Mouse (Mus musculus) megakaryocyte, embryonic 14.5 days (primary cell): ENCODE results near the gene Dusp11. TPM values are rescaled to one million over a fixed set of nuclear protein-coding genes. Genes with fewer than 3 reads are reported as not detected.
A peak's percentile ranks its signal among the peaks of the same experiment; 100 is the strongest.
"Not testable (repeated sequence)": the region's sequence is repeated elsewhere in the genome, so short reads cannot be mapped to it uniquely, and the experiment has no call there.

Experiments used
- H3K27me3 ChIP-seq: replicated peaks from 2 replicates; pipeline ENCODE3; 2012; ENCODE audit warnings: inconsistent platforms
- H3K36me3 ChIP-seq: replicated peaks from 2 replicates; pipeline ENCODE3; 2012; ENCODE audit warnings: low read length, inconsistent platforms, mixed read lengths
- H3K4me1 ChIP-seq: 2 replicates; pipeline ENCODE4 v1.6.1; 2012; ENCODE audit warnings: inconsistent platforms
- H3K4me3 ChIP-seq: replicated peaks from 2 replicates; pipeline ENCODE3; 2012; ENCODE audit warnings: moderate library complexity, mild to moderate bottlenecking, inconsistent platforms
- H3K9me3 ChIP-seq: 2 replicates; pipeline ENCODE4 v1.6.1; 2012; ENCODE audit warnings: inconsistent platforms
- FLI1 ChIP-seq: IDR thresholded peaks from 2 replicates; pipeline ENCODE4 v1.6.1; 2012; ENCODE audit warnings: low read length, inconsistent platforms, mixed read lengths
- GATA1 ChIP-seq: IDR thresholded peaks from 3 replicates; pipeline ENCODE4 v1.6.1; 2012; ENCODE audit warnings: mixed read lengths, low read length, inconsistent platforms, borderline replicate concordance
- polyA plus RNA-seq: library from polyadenylated mRNA; stranded (reverse); fragments of >175 nt; gene quantifications from 2 replicates; pipeline ENCODE4 v1.2.3, GENCODE M21; 2012; ENCODE audit warnings: low replicate concordance; ENCODE audit not compliant: insufficient read depth

Dusp11 gene
- polyA plus RNA-seq, 1 experiment = 22.9 TPM

DNA sequence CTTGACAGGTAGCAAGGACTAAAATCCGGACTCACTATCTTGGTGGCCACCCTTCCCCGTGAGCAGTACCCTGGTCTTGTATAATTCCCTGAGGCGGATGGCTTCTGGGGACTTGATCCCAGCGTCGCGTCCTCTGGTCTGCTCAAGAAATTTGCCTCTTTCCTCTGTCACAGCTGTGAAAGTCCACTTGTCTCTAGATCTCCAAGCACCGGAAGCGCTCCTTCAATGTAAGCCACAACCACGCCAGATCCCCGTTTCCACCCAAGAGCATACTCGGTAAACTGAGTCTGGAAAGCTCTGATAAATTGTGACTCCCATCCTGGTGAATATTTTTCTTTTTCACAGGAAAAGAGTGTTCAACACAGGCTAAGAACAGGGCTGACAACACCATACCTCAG lies 46.3 kb downstream of the Dusp11 start:
- Histone ChIP-seq H3K9me3 (no peaks in the 10 kb centered on the region), H3K4me3 (peak overlapping the region; percentile 94)

DNA sequence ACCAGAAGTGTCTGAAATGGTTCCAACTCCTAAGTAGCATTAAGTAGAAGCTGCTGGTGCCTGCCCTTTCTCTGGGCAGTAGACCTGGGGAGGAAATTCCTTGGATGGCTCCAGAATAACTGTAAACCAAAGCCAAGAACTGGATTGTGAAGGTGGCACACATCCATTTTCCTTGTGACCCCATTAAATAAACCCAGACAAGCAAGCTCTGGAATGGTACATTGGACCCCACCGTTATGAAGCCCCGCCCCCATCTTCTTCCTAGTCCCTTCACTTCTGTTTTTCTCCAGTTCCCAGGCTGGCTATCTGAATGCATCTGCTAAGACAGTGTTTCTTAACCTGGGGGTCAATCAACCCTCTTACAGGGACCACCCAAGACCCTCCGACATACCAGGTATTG lies 49.9 kb downstream of the Dusp11 start, which contains the start of gene Tprkb:
TSS of gene Tprkb (plus strand) at position 279 of the 400 bp plus-strand sequence.
- Histone ChIP-seq H3K4me1 (peaks cover 24% of the 10 kb centered on the region), H3K4me3 (no peak within 1 kb of the TSS), H3K9me3 (no peaks in the 10 kb centered on the region), H3K36me3 (peaks cover 8% of the 10 kb centered on the region), H3K27me3 (no peaks in the 10 kb centered on the region)
- TF ChIP-seq GATA1 = no peak
- TF ChIP-seq FLI1 = no peak

More for the DNA sequence above, 46.3 kb downstream of the Dusp11 start:
- H3K27me3 ChIP-seq = no peaks in the 10 kb centered on the region
- H3K4me1 ChIP-seq = peaks cover 24% of the 10 kb centered on the region
- H3K36me3 ChIP-seq = peaks cover 20% of the 10 kb centered on the region
- TF ChIP-seq FLI1 (no peak), GATA1 (no peak)

DNA sequence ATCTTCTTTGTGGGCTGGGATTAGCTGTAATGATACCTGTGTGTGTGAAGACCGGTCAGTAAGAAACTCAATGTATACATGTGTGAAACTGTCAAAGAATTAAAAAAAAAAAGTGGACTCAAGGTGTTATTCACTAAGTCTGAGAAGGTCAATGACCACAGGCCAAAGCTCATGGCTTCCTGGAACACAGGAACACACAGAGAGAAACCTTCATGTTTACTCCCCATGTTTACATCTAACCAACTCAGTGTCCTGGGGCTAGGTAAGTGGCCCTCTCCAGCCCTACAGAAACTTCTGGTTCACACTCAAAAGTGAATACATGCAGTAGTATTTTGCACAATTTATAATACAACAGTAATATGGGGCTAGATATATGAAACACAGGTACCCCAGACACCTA lies 51.8 kb downstream of the Dusp11 start:
- Histone ChIP-seq H3K4me3 (no peak overlapping the region), H3K36me3 (peaks cover 8% of the 10 kb centered on the region), H3K27me3 (peaks cover 2% of the 10 kb centered on the region), H3K9me3 (no peaks in the 10 kb centered on the region), H3K4me1 (peaks cover 14% of the 10 kb centered on the region)
- no peak for TF ChIP-seq GATA1
- no peak for TF ChIP-seq FLI1

DNA sequence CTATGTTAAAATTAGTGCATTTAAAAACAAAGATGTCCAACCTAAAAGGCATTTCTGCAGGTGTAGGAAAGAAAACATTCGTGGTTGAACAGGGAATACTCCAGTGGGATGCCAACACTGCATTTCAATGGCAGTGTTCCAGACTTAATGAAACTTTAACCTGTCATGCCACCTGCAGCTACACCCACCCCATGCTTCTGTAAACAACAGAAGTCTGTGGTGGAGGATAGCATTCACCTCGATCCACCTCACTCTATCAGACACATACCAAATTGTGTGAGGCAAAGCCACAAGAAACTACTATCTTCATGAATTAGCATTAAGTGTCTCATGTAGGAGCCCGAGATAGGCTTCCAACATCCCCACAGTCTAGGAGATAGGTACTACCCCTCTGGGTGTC lies 53.1 kb downstream of the Dusp11 start:
- peaks cover 8% of the 10 kb centered on the region for H3K36me3 ChIP-seq
- TF ChIP-seq FLI1 = no peak
- TF ChIP-seq GATA1 = no peak

DNA sequence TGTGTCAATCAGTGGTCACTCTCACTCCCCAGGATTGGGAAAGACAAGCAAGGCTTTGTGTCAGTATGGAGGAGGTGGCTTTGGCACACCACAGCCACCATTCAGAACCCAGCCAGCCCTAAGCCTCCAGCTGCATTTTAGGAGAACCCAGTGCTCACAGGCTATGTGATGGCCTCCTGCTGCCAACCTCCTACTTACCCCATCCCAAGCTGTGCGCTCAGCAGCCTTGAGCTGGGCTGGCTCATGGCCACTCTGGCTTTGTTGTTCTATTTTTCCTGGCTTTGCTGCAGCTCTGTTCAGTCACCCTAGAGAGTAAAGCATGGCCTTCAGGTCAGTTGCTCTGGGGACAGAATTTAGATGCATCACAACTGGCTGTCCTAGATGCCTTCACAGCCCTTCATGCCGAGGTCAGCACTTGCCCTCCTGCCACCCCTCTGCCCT lies 54.5 kb downstream of the Dusp11 start:
- not testable (repeated sequence) for H3K27me3 ChIP-seq, H3K36me3 ChIP-seq, H3K4me1 ChIP-seq, H3K4me3 ChIP-seq, H3K9me3 ChIP-seq

More for the DNA sequence above, 53.1 kb downstream of the Dusp11 start:
- Histone ChIP-seq H3K27me3 (peaks cover 5% of the 10 kb centered on the region), H3K9me3 (no peaks in the 10 kb centered on the region), H3K4me3 (no peak overlapping the region), H3K4me1 (peaks cover 9% of the 10 kb centered on the region)

DNA sequence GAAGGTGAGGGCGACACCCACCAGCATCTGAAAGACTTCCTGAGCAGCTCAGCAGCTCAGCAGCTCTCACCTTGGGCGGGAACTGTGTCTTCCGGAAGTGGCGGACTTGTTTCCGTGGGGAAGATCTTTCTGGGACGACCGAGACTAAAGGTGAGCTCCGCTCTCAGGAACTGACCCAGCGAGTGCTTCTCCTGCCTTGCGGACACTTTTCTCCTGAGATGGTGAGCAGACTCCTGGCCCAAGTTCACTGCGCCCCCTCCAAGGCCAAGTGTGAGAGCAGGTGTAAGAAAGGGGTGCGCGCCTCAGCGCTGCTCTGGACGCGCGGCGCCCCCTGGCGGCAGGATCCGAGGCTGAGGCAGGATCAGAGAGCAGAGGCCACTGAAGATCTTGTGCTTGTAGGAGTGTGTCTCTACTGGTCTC lies 56.8 kb downstream of the Dusp11 start, which contains the start of gene Nat8f4:
TSS of gene Nat8f4 (minus strand) at position 243 of the 420 bp plus-strand sequence.
- Histone ChIP-seq H3K4me3 (peak within 1 kb of the TSS; percentile 86), H3K27me3 (peaks cover 11% of the 10 kb centered on the region)
- not testable (repeated sequence) for H3K36me3 ChIP-seq, H3K9me3 ChIP-seq, H3K4me1 ChIP-seq

DNA sequence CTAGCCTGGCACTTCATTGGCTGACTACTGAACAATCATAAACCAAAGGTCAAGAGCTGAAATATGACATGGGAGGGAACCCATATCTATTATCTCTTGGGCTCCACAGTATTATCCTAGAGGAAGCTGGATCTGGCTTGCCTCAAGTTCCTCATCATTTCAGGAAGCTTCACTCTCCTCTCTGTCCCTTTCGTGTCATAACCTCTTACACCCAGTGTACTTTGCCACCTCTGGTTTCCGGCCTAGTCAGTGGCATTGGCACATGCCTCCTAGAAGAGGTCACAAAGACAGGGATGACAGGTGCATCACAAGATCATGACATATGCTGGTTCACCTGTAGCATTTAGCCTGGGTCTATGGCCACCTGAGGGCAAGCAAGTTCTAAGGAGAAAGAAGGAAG lies 59.2 kb downstream of the Dusp11 start:
- Histone ChIP-seq H3K27me3 (peaks cover 14% of the 10 kb centered on the region), H3K9me3 (peaks cover 2% of the 10 kb centered on the region; the same call in 1 of the 2 replicates), H3K4me3 (no peak overlapping the region), H3K36me3 (no peaks in the 10 kb centered on the region), H3K4me1 (peaks cover 5% of the 10 kb centered on the region; the same call in 1 of the 2 replicates)
- TF ChIP-seq FLI1 = no peak
- TF ChIP-seq GATA1 = no peak

DNA sequence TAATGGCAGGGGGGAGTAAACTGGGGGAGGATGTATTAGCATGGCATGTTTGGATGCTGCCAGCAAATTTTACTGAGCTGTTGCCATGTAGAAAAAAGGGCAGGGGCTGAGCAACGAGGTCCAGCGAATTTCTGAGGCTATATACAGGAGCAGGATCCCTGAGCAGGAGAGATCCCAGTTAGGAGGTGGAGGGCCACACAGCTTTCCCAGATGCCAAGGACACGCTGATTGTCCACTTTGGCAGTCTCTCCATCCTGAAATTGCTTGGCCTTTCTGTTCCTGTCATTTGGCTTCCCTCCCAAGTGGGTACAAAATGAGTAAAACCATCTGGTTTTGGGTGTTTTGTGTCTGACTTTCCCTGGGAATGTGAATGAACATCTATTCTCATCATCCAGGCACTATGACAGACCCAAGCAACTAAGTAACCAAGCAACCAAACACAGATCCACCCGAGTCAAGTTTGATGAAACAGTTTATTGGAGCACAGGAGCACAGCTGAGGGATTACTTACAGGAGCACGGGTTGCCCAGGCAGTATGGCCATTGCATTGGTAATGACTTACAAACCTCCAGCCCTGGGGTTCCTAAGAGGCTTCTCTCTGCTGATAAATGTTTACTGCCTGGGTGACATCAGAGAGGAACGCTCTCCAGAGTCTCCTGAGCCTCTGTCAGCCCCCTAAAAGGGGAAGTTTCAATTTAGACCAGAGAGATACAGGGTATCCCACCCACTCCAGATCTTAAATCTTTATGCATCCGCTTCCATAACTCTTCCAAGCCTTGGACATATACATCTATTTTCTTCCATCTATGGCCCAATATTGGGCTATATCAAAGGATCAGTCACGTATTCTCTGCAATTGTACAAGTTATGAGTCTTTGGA lies 62.6 kb downstream of the Dusp11 start:
- not testable (repeated sequence) for H3K4me3 ChIP-seq, H3K9me3 ChIP-seq, H3K4me1 ChIP-seq, H3K36me3 ChIP-seq
- peaks cover 14% of the 10 kb centered on the region for H3K27me3 ChIP-seq

DNA sequence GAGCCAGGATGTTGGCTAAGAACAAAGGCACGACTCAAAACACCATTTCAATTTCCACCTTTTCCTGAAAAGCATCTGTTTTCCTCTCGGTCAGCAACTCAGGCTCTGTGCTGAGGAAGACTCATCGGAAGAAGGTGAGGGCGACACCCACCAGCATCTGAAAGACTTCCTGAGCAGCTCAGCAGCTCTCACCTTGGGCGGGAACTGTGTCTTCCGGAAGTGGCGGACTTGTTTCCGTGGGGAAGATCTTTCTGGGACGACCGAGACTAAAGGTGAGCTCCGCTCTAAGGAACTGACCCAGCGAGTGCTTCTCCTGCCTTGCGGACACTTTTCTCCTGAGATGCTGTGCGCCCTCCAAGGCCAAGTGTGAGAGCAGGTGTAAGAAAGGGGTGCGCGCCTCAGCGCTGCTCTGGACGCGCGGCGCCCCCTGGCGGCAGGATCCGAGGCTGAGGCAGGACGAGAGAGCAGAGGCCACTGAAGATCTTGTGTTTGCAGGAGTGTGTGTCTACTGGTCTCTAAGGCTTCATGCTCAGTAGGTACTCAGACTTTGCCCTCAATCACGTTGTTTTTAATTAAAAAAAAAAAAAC lies 66.3 kb downstream of the Dusp11 start:
- Histone ChIP-seq H3K27me3 (peaks cover 10% of the 10 kb centered on the region), H3K9me3 (peaks cover 29% of the 10 kb centered on the region)
- H3K4me1 ChIP-seq, H3K4me3 ChIP-seq, H3K36me3 ChIP-seq: not testable (repeated sequence)

Other genes starting within 250 kb of the Dusp11 start
- not detected in 2 replicates for gene Nat8f7, start 248.5 kb downstream of the Dusp11 start, polyA plus RNA-seq
- not detected in 2 replicates for gene Nat8f3, start 195.9 kb downstream of the Dusp11 start, polyA plus RNA-seq
- gene Nat8f6, start 140.7 kb downstream of the Dusp11 start, polyA plus RNA-seq = not detected in 2 replicates
- not detected in 2 replicates for gene Nat8f5, start 140.7 kb downstream of the Dusp11 start, polyA plus RNA-seq
- gene Nat8, start 129.6 kb downstream of the Dusp11 start, polyA plus RNA-seq = not detected in 2 replicates
- gene Nat8f2, start 92.5 kb downstream of the Dusp11 start, polyA plus RNA-seq = not detected in 2 replicates
- not detected in 2 replicates for gene Nat8f4, start 56.8 kb downstream of the Dusp11 start, polyA plus RNA-seq
- gene Tprkb, start 49.8 kb downstream of the Dusp11 start, polyA plus RNA-seq = 1.7 TPM in 1 of 2 replicates, not detected in the other
- gene Nat8f1, start 46.0 kb downstream of the Dusp11 start, polyA plus RNA-seq = 0.62 and 2.4 TPM in 2 replicates
- not detected in 2 replicates for gene Figla, start 54.5 kb upstream of the Dusp11 start, polyA plus RNA-seq
- 0.19 and 0.46 TPM in 2 replicates for gene Add2, start 67.0 kb upstream of the Dusp11 start, polyA plus RNA-seq
- gene Tgfa, start 233.6 kb upstream of the Dusp11 start, polyA plus RNA-seq = not detected in 2 replicates